Mouse (Mus musculus) gastrocnemius, adult 2 months (tissue): Measurements from ENCODE around the gene Ush2a. TPM values are rescaled to one million over a fixed set of nuclear protein-coding genes. Genes with fewer than 3 reads are reported as not detected.

ENCODE experiments used
- DNase-seq: peaks from one replicate; pipeline ENCODE4 v3.0.0; 2022
- H3K27ac ChIP-seq: fragments of 200-600 bp; 2 replicates; pipeline ENCODE4 v1.8.1; 2022; ENCODE audit warnings: mild to moderate bottlenecking
- H3K4me3 ChIP-seq: fragments of 200-600 bp; 2 replicates; pipeline ENCODE4 v1.8.1; 2022; ENCODE audit warnings: mild to moderate bottlenecking, moderate library complexity
- CTCF ChIP-seq: fragments of 200-600 bp; IDR thresholded peaks from 2 replicates; pipeline ENCODE4 v1.8.1; 2022; ENCODE audit warnings: antibody characterized with exemption, mild to moderate bottlenecking, moderate library complexity
- intact Hi-C: fragments of 180-260 bp; cut with DNase I; formaldehyde crosslinking; loops from one replicate; pipeline ENCODE4 v1.15.1; 2025
- total RNA-seq, 2 experiments: library from RNA; stranded (reverse); gene quantifications; 2 replicates each; pipeline ENCODE4 v1.2.3; 2021

Gene Ush2a
- total RNA-seq, 2 experiments from 2014 or later: not detected

GRCm38 (mm10) chr1:188407613-188408386 is 146.0 kb downstream of the Ush2a start:
- H3K4me3 ChIP-seq: no peak overlapping the region
- no peak overlapping the region for H3K27ac ChIP-seq
- intact Hi-C loops: no loop called here
- TF ChIP-seq CTCF: no peak
- no peak for DNase-seq

- intact Hi-C loops: no loop called here
- no peak for TF ChIP-seq CTCF
- DNase-seq: no peak
- Histone ChIP-seq H3K27ac (no peak overlapping the region), H3K4me3 (no peak overlapping the region)
Observed at GRCm38 (mm10) chr1:188410547-188410946, 148.7 kb downstream of the Ush2a start.

GRCm38 (mm10) chr1:188420543-188420942 is 158.7 kb downstream of the Ush2a start:
- no peak for TF ChIP-seq CTCF
- DNase-seq: no peak
- no peak overlapping the region for H3K27ac ChIP-seq
- H3K4me3 ChIP-seq: no peak overlapping the region
- intact Hi-C loops: no loop called here

GRCm38 (mm10) chr1:188428172-188428571 is 166.3 kb downstream of the Ush2a start:
- DNase-seq: no peak
- no peak for TF ChIP-seq CTCF
- Histone ChIP-seq H3K27ac (no peak overlapping the region), H3K4me3 (no peak overlapping the region)
- intact Hi-C loops: no loop called here

- DNase-seq: no peak
- TF ChIP-seq CTCF: no peak
- H3K27ac ChIP-seq: no peak overlapping the region
- intact Hi-C loops: no loop called here
- no peak overlapping the region for H3K4me3 ChIP-seq
Observed at GRCm38 (mm10) chr1:188430689-188431088, 168.9 kb downstream of the Ush2a start.

- Histone ChIP-seq H3K4me3 (no peak overlapping the region), H3K27ac (no peak overlapping the region)
- no peak for TF ChIP-seq CTCF
- DNase-seq: no peak
- intact Hi-C loops: no loop called here
Observed at GRCm38 (mm10) chr1:188447964-188448363, 186.1 kb downstream of the Ush2a start.

- Histone ChIP-seq H3K27ac (no peak overlapping the region), H3K4me3 (no peak overlapping the region)
- no peak for TF ChIP-seq CTCF
- intact Hi-C loops: no loop called here
- DNase-seq: no peak
Observed at GRCm38 (mm10) chr1:188456466-188457175, 194.8 kb downstream of the Ush2a start.

GRCm38 (mm10) chr1:188457221-188458008 is 195.6 kb downstream of the Ush2a start:
- H3K4me3 ChIP-seq: no peak overlapping the region
- TF ChIP-seq CTCF: no peak
- no peak for DNase-seq
- H3K27ac ChIP-seq: no peak overlapping the region
- intact Hi-C loops: no loop called here

GRCm38 (mm10) chr1:188461203-188461602 is 199.4 kb downstream of the Ush2a start:
- TF ChIP-seq CTCF: no peak
- DNase-seq: no peak
- Histone ChIP-seq H3K4me3 (no peak overlapping the region), H3K27ac (no peak overlapping the region)
- intact Hi-C loops: no loop called here

GRCm38 (mm10) chr1:188464653-188465052 is 202.8 kb downstream of the Ush2a start:
- Histone ChIP-seq H3K27ac (no peak overlapping the region), H3K4me3 (no peak overlapping the region)
- intact Hi-C loops: no loop called here
- TF ChIP-seq CTCF: no peak
- DNase-seq: no peak

- no peak for TF ChIP-seq CTCF
- intact Hi-C loops: no loop called here
- no peak overlapping the region for H3K27ac ChIP-seq
- no peak overlapping the region for H3K4me3 ChIP-seq
- peak; percentile 23 for DNase-seq
Observed at GRCm38 (mm10) chr1:188468371-188468783, 206.6 kb downstream of the Ush2a start.

GRCm38 (mm10) chr1:188504958-188505357 is 243.1 kb downstream of the Ush2a start:
- Histone ChIP-seq H3K4me3 (no peak overlapping the region), H3K27ac (no peak overlapping the region)
- no peak for DNase-seq
- intact Hi-C loops: no loop called here
- TF ChIP-seq CTCF: no peak

GRCm38 (mm10) chr1:188518792-188519191 is 257.0 kb downstream of the Ush2a start:
- H3K27ac ChIP-seq: no peak overlapping the region
- TF ChIP-seq CTCF: no peak
- intact Hi-C loops: no loop called here
- no peak for DNase-seq
- H3K4me3 ChIP-seq: no peak overlapping the region
